Mouse (Mus musculus) stomach, postnatal 0 days (tissue): ENCODE results near the gene Tex9.

ENCODE experiments used
- CTCF ChIP-seq: IDR thresholded peaks from 2 replicates; pipeline ENCODE4 v1.5.1; 2016; ENCODE audit warnings: antibody characterized with exemption, low read depth, mild to moderate bottlenecking, moderate library complexity
- EP300 ChIP-seq: optimal IDR thresholded peaks from 2 replicates; pipeline ENCODE3; 2016; ENCODE audit warnings: antibody characterized with exemption

DNA sequence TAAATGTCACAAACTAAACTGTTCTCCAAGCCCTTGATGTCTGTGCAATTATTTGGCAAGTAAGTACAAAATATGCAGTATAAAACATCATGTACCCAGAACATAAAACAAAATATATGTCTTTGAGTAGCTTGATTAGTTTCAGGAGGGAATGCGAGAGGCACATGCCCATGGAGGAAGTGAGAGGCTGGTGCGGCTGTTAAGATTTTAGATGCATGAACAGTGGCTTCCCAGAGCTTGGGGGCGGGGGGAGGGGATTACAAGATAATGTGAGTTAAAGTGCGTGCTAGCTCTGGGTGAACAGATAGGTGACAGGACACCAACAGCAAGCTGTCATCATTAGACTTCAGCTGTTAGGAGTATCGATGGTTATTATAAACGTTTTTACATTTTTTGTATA is 40.9 kb downstream of the Tex9 start:
- TF ChIP-seq CTCF (no peak), EP300 (no peak)
